Mouse (Mus musculus) ZHBTc4 (cell line): ENCODE data around the gene Gys1.
"Not testable (repeated sequence)": the region's sequence is repeated elsewhere in the genome, so short reads cannot be mapped to it uniquely, and the experiment has no call there.

Source experiments
- DNase-seq: peaks from one replicate; pipeline ENCODE4 v3.0.0-alpha.2; 2011; ENCODE audit warnings: low read depth, low spot score

Gene Gys1

DNA sequence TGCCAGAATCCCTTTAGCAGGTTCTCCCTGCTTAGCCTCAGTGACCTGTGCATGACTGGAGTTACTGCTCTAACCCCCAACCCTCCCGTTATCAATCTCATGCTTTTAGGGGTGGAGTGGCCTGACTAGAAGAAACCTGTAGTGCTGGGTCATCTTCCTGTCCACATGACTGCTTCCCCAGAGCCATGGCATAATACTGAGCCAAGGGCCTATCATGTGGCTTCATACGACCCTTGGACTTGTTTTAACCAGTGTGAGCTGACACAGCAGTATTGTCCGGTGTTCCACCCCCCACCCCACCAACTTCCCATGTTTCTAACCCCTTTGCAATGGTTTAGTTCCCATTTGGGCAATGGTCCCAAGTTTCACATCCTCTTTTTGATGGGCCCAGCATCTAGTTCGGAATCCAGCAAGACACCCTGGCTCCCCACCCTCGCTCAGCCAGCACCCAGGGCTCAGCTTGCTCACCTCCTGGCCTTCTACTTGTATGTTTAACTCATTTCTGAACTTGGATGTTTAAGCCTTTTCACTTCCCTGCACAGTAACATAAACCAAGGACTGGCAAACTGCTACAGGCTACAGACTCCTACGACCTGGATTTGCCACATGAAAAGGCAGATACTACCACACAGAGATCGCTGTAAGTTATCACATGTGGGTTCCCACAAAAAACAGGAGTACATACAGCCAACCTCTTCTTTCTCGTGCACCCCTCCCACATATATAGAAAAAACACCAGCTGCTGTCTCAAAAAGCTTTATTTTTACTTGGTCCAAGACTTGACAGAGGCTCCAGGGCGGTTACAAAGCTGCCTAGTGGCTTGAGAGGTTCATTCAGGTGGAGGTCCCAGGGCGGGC is 22.8 kb downstream of the Gys1 start:
- DNase-seq: peak; percentile 84

DNA sequence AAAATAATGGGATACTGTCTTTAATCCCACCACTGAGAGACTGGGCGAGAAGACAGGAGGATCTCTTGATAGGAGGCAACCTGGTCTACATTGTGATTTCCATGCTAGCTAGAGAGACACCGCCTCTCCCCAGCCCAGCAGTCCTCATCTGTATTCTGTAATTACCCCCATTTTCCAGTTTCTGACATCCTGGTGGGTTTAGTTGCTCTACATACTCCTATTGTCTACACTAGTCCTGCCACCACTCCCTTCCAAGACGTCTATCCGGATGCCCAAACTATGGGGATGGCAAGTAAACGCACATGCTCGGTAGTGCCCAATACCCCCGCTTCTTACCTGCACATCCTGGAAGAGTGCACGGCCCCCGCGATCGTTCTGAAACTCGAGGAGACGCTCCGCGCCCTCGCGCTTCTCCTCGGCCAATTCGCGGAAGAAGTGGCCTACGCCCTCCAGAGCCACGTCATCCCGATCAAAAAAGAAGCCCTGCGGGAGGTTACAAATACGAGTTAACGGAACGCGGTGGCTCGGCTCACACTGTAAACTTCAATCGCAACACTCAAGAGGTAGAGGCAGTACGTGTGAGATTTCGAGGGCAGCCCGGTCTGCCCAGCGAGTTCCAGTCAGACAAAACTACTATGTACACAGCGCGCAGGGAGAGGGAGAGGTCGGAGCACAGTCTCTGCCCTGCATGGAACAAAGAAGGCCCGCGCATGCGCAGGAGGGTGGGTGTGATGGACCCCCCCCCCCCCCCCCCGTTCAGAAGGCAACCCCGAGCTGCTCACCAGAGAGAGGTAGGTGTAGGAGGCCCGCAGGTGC is 24.3 kb downstream of the Gys1 start:
- peak; percentile 79 for DNase-seq

DNA sequence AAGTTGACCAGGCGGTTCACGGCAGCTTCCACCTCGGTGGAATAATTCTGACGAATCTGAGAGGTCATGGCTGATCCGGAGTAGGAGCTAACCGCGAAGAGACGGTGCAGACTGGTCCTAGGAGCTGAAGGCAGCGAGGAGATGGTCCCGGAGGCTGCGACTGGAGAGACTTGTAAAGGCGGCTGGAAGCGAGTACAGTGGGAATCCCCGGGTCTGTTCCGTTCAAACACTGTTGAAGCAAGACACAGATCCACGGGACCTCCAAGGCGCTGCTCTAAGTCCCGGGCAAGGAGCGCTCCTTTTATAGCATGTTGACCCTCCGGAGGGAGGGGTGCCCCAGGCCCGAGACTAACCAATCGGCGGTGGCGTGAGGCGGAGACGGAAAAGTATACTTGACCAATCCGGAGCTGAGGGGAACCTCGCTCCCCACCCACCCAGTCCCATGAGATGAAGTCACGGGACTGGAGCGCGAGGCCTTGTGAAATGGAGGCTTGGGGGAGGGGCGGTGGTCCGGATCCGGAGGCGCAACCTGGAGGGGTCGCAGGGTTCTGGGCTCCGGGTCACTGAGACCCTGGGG is 25.0 kb downstream of the Gys1 start, which contains the start of gene Ftl1:
TSS of gene Ftl1 (minus strand) at position 321 of the 577 bp plus-strand sequence.
- peak; percentile 99 for DNase-seq

DNA sequence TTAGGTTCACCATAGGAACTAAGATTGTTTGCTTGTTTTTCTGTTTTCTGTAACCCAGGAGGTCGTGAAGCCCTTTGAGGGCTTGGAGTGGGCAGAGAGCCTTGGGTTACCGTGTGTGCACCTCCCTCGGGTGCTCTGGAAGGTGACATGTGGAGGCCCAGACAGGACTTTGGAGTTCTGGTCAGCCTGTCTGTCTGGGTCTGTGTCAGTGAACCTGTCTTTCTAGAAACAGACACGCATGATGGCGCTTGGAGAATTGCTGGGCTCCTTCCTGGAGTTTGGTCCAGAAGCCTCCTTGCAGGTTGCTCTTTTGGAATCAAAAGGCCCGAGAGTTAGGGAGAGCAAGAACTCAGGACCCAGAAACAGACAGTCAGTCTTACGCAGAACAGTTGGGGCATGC is 25.7 kb downstream of the Gys1 start:
- DNase-seq: peak; percentile 35

DNA sequence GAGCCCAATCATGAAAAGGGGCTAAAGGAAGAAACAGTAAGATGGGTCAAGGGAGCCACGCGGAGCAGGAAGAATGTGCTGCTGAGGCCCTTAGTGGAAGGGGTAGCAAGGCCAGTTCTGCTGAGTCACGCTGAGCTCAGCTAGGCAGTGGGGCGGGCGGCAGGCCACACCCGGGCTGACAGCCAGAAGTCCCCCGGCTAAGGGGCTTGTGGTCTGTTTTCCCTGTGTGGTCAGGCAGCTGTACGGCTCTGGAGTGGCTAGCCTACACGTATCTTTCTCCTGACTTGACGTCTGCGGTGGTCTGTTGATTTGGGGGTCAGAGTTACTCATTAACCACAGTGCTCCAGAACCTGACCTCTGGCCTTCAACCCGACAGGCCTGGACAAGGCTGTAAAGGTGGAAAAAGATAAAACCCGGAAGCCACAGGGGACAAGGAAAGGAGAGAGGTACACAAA is 26.2 kb downstream of the Gys1 start:
- peak; percentile 83 for DNase-seq

DNA sequence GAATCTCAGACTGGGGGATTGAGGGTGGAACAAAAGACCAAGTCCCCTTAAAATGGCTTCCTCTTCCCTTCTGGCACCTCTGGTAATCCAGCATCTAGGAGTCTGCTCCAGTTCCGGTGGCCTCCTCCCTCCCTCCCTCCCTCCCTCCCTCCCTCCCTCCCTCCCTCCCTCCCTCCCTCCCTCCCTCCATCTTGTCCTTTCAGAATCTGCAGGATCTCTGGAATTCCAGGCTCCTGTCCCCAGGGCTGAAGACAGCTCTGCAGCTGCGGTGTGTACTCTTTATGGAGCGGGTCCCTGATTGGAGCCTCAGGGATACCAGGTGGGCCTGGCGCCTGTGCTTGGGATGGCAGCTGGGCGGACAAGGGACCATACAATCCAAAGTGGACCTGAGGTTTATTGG is 26.7 kb downstream of the Gys1 start:
- DNase-seq: peak; percentile 87

DNA sequence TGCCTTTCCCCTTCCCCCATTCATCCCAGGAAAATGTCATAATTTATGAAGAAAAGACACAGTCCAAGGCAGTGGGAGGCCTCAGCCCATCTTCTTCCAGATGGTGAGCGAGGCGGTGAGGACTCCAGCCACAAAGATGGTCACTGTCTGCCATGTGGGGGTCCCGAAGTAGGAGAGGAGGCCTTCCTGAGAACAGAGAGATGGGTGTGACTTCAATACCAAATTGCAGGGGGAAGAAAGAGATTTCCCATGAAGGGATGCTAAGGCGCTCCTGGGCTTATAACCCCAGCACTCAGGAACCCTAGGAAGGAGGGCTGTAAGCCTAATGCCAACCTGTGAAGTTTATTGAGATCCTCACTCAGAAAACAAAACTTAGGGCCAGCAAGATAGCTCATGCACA is 27.1 kb downstream of the Gys1 start:
- no peak for DNase-seq

DNA sequence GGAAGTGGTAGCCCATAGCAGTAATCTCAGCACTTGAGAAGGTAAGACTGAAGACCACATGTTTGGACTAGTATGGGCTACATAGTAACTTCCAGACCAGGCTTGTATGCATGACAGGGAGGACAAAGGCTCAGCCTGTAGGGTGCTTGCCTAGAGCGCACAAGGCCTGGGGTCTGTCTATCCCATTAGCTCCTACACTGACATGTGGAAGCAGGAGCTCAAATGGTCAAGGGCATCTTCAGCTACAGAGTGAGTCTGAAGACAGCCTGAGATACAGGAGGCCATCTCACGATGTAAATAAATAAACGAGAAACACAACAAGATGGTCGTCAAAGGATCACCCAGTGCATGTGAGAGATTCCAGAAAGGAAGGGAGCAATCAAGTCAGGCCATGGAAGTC is 27.7 kb downstream of the Gys1 start:
- DNase-seq: peak; percentile 55

DNA sequence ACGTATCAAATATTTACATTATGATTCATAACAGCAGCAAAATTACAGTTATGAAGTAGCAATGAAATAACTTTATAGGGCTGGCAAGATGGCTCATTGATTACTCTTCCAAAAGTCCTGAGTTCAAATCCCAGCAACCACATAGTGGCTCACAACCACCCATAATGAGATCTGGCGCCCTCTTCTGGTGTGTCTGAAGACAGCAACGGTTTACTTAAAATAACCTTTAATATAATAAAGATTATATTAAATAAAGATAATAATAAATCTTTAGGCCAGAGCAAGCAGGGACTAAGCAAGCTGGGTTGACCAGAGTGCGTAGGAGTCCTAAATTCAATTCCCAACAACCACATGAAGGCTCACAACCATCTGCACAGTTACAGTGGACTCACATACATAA is 28.2 kb downstream of the Gys1 start:
- DNase-seq: not testable (repeated sequence)

DNA sequence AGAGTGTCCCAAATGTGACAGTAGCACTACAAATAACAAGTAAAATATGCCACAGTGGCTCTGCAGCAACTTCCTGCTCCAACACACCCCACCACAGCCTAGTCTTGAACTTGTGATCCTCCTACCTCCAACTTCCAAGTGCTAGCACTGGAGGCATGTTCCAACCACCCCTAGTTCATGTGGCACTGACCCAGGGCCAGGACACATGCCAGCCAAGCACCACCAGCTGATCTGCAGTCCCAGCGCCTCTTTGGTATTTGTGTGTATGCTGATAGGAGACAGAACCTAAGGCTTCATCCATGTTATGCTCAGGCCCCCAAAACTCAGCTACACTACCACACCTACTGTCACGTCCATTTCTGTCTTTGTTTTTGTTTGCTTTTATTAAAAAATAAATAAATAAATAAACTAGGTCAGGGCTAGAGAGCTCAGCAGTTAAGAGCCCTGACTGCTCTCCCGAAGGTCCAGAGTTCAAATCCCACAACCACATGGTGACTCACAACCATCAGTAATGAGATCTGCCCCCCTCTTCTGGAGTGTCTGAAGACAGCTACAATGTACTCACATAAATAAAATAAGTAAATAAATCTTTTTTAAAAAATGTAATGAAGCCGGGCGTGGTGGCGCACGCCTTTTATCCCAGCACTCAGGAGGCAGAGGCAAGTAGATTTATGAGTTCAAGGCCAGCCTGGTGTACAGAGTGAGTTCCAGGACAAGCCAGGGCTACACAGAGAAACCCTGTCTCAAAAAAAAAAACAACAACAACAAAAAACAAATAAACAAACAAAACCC is 29.5 kb downstream of the Gys1 start:
- no peak for DNase-seq

DNA sequence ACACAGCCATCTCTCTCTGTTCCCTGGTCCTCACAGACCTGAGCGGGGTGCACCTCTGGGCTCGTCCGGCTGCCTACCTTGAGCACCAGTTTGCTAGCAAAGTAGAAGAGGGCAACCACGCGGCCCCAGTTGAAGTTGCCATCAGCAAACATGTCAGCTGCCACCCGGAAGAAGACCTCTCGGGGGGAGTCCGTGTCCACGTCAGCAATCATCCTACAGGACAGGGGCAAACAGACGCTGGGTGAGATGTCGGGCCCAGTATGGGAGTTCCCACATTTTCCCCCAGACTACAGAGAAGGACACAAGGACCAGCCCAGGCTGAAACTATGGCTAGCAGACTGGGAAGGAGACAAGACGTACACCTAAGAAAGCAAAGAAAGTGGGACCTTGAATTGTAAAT is 30.5 kb downstream of the Gys1 start:
- DNase-seq: no peak

DNA sequence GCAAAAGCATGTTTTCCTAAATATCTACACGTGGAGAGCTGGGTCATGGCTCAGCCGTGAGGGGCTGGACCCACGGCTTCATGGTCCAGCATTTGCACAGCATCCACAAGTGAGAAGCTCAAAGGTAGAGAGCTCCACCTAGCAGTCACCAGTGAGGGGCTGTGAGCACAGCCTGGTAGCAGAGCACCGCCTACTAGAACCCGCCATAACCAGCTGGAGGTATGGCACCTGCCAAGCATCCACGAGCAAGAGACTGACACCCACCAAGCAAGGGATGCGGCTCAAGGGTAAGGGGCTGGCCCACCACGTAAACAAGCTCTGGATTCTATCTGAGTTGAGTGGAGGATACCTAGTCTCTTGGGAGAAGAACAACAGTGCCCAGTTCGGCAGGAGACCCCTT is 30.9 kb downstream of the Gys1 start:
- peak; percentile 67 for DNase-seq

DNA sequence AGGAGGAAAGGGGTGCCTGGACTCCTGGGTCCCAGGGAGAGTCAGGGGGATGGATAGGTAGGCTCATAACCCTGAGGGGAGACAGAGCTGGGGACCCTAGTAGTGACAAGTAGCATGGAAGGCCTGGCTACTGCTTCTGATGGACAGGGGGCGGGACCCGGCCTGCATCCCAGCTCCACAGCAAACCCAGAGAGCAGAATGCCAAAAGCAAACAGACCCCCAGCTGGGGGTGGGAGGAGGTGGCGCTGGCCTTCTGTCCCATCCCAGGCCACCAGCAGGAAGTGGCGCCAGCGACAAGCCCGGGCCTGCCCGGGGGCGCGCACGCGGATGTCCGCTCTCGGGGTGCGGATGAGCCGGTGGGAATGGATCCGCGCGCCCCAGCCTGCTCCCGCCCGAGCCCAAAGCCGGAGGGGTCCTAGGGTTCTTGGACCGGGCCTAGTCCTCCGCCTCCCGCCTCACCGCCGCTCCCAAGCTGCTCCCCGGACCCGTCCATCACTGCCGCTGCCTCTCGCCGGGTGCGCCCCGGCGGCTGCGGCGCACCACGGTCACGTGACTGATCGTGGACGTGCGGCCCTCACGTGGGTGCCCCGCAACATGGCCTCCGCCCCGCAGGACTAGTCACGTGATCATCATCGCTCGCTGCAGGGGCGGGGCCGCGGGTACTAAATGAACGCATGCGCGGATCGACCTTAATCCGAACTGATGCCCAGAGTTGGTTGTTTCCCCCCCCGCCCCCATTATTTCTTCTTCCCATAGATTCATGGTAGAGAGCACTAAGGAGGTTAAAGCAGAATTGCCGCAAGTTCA is 31.8 kb downstream of the Gys1 start, which contains the start of gene Bax:
TSS of gene Bax (minus strand) at position 616 of the 807 bp plus-strand sequence.
- DNase-seq: peak; percentile 98

DNA sequence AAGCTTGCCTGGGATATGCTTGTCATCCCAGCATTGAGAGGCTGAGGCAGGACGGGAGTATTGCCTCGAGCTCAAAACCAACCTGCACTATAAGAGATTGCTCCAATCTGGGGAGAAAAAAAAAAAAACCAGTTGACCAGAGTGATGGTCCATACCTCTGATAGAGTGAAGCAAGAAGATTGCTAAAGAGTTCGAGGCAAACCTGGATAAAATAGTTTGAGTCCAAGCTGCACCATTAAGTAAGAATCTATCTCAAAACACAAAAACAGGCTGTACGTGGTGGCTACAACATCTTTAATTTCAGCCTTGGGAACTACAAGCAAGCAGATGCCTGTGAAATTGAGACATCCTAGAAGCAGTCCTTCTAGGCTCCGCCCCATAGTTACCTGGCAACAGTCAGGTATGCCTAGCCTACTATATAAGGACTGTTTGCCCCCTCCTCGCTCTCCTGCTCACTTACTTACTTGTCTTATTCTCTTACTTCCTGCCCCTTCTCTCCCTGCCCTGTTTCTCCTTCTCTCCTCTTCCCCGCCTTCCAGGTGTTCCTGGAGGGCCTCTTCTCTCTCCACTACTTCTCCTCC is 32.5 kb downstream of the Gys1 start:
- peak; percentile 58 for DNase-seq

DNA sequence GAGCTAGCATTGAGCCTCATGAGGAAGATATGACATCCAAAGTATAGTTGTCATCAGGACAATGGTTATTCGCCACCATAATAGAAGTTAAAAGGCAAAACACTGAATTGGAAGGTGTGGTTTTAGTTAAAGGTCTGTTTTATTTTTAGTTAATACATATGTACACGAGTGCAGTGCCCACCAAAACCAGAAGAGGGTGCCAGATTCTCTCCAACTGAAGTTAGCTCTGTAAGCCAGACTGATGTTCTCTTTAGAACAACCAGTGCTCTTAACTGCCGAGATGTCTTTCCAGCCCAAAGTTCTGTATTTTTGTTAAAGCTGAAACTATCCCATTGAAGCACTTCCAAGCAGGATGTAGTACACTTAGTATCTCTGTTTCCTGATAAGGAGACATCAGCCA is 36.2 kb downstream of the Gys1 start:
- peak; percentile 78 for DNase-seq

DNA sequence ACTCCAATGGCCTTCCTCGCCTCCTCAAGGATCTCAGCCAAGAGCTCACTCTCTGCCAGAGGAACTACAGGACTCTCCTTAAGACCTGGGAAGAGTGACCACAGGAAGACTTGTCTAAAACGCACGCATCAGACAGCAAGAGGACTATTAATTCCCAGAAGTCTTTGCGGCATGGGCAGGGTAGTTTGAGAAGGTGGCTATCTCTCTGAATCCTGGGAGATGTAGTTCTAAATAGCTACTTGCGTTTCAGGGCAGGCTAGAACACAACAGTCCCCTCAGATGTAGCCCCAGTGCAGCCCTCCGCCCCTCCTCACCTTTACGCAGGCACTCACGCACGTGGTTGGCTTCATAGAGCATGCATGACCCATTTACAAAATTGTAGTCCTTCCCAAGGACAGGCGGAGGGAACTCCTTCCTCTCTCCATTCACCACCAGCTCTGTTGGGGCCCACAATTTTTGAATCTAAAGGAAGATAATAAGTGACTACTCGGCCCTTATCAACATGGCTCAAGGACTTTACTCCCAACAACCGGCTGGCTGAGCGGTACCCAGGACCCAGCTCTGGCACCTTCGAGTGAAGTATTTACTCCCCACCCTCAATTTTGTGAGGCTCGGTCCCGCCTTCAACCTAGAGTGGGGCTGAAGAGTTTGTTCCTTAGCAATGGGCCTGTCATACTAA is 40.8 kb downstream of the Gys1 start:
- DNase-seq: peak; percentile 84

DNA sequence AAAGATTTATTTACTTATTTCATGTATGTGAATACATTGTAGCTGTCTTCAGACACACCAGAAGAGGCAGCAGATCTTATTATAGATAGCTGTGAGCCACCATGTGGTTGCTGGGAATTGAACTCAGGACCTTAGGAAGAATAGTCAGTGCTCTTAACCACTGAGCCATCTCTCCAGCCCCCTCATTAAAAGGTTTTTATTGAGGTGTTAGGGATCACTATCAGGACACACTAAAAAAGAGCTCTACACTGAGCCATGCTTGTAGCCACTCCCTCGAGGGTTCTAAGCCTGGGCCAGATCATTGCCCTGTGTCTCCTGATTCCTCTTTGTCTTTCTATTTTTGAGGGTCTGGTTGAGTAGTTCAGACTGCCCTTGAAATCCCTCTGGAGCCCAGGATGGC is 41.8 kb downstream of the Gys1 start:
- DNase-seq: no peak

DNA sequence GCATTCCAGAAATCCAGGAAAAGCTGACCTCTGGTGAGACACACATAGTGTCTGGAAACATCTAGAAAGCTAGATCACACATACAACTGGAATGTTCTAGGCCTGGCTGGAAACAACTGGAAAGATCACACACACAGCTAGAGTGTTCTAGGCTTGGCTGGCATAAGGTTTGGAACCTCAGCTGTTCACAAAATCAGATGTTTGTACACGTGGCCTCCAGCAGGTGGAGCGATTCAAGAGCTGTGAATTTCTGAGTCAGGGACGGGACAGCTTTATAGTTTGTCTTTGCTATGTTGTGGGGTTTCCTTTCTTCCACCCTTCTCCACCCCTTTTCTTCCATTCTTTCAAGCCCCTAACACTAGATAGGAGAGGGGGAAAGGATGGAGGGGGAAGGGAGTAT is 42.4 kb downstream of the Gys1 start:
- peak; percentile 79 for DNase-seq

DNA sequence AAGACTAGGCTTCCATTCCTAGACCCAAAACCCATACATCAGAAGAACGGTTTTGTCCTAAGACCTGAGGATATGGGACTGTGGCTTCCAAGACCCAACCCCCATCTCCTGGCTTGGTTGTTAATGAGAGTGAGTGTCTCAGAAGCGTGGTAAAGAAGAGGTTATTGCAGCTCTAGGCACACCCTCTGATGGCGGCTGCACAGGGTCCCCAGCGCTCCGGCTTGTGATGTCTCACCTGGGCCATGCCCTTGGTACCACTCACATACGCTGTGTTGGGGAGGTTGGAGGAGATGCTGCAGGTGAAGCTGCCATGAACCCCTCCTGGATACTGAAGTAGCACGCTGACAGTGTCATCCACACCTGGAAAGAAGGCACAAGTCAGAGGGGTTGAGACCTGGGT is 44.1 kb downstream of the Gys1 start:
- no peak for DNase-seq

DNA sequence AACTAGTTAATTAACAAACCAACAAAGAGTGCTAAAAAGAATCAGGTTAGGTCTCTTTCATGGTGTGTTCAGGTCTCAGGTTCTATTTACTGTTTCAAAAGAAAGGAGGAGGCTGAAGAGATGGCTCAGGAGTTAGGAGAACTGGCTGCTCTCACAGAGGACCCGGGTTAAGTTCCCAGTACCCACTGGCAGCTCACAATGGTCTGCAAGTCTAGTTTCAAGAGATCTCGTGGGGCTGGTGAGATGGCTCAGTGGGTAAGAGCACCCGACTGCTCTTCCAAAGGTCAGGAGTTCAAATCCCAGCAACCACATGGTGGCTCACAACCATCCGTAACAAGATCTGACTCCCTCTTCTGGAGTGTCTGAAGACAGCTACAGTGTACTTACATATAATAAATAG is 45.7 kb downstream of the Gys1 start:
- not testable (repeated sequence) for DNase-seq
